Mouse (Mus musculus): ENCODE data around the gene Uhrf2. TPM values are rescaled to one million over a fixed set of nuclear protein-coding genes. Genes with fewer than 3 reads are reported as not detected.
A peak's percentile ranks its signal among the peaks of the same experiment; 100 is the strongest.

The Uhrf2 gene
- 32.0 and 47.8 TPM in 2 replicates for polyA plus RNA-seq (2011; ENCODE audit: insufficient read depth, insufficient read length, low replicate concordance, missing spikeins)

DNA sequence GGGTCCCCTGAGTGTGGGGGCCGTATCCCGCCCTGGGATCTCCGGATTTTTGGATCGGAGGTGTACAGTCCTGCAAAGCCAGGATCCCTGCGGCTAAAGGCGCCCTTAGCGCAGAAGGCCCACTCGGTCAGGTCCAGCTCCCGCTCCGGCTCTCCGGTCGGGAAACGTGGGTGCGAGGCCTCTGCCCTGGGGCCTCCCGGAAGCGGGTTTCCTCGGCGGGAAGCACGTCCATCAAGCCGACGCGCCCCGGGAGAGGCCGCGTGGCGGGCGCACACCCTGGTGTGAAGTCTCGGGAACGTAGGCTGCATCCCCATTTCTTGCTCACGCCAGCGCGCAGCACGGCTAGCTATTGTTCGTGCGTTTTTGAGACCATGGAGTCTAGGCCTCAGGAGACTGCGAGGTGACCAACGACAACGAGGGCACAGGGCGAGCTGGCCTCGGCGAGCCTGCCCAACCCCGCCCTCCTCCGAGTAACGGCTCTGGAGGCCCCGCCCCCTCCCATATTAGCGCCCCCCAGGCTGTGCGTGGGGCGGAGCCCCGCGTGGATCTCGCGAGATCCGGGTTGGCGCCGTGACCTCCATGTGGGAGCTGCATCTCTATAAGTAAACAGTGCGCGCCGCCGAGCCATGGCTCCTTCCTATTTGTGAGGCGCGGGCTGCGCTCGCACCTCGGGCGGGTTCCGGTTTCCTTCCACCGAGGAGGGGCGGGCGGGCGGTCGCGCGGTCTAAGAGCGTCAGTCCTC lies at the start of gene Uhrf2:
TSS of gene Uhrf2 (plus strand) at position 620 of the 742 bp plus-strand sequence.
- Histone ChIP-seq H3K4me3 (replicated peaks; ENCODE audit: control insufficient read depth, low read depth, low read length) (peak within 1 kb of the TSS; percentile 82), H3K27ac (ENCODE audit: control insufficient read depth, insufficient read depth, low read depth, low read length, poor library complexity) (peak within 1 kb of the TSS; percentile 96), H3K4me1 (ENCODE audit: control insufficient read depth, insufficient read depth, low read length) (no peaks in the 10 kb centered on the region)
- WGBS, result 5% methylated on average over 74 of the region's 74 CpGs
- TF ChIP-seq CTCF (IDR thresholded peaks at IDR 0.05; ENCODE audit: control insufficient read depth, insufficient read depth, low read length) (no peak), POLR2A (IDR thresholded peaks at IDR 0.05; ENCODE audit: borderline replicate concordance, control insufficient read depth, low read depth, low read length) (peak; percentile 90)

DNA sequence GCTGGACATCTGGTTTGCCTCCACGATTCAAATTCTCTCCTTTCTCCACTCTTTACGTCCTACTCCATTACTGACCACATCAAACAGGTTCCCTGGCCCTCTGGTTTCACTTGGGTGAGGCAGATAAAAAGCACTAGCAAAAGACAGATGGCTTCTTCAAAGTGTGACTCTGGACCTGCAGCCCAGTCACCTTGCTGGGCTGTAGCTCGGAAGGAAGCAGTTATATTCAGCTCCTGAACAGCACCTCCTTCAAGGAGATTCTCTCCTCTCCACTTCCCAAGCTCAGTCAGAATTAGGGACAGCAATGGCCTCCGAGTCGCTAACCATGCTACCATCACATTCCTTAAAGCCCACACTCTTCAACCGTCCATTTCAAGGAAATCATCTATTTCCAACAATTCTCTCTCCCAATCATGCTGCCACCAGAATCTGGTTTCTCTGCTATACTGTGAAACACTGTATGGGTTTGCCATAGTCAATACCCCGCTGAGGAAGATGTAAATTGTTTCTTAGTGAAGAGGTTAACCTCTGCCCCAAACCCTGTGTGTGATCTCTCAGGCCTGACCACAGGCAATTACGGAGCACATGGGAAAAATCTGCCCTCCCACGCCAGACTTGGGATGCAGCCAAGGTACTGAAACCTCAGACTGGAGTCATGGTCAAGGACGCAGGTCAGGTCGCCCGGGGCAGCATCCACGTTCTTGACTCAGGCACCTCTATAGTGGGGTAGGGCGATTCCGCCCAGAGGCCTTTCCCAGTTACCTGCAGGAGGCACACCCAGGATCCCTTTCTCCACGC lies 45.9 kb upstream of the Uhrf2 start:
- WGBS, result 78% methylated on average over 16 of the region's 16 CpGs

GRCm38 (mm10) chr19:29986464-29987091 lies 43.7 kb upstream of the Uhrf2 start:
- Histone ChIP-seq H3K4me1 (ENCODE audit: control insufficient read depth, insufficient read depth, low read length) (no peaks in the 10 kb centered on the region), H3K4me3 (replicated peaks; ENCODE audit: control insufficient read depth, low read depth, low read length) (no peak overlapping the region), H3K27ac (ENCODE audit: control insufficient read depth, insufficient read depth, low read depth, low read length, poor library complexity) (no peak overlapping the region)
- 80% methylated on average over 12 of the region's 12 CpGs for WGBS
- TF ChIP-seq POLR2A (IDR thresholded peaks at IDR 0.05; ENCODE audit: borderline replicate concordance, control insufficient read depth, low read depth, low read length) (no peak), CTCF (IDR thresholded peaks at IDR 0.05; ENCODE audit: control insufficient read depth, insufficient read depth, low read length) (no peak)

More for the DNA sequence above, 45.9 kb upstream of the Uhrf2 start:
- H3K27ac ChIP-seq (ENCODE audit: control insufficient read depth, insufficient read depth, low read depth, low read length, poor library complexity), result no peak overlapping the region
- no peak overlapping the region for H3K4me3 ChIP-seq (replicated peaks; ENCODE audit: control insufficient read depth, low read depth, low read length)
- H3K4me1 ChIP-seq (ENCODE audit: control insufficient read depth, insufficient read depth, low read length), result no peaks in the 10 kb centered on the region
- TF ChIP-seq CTCF (IDR thresholded peaks at IDR 0.05; ENCODE audit: control insufficient read depth, insufficient read depth, low read length) (no peak), POLR2A (IDR thresholded peaks at IDR 0.05; ENCODE audit: borderline replicate concordance, control insufficient read depth, low read depth, low read length) (no peak)

- no peak overlapping the region for H3K27ac ChIP-seq (ENCODE audit: control insufficient read depth, insufficient read depth, low read depth, low read length, poor library complexity)
- no peak overlapping the region for H3K4me3 ChIP-seq (replicated peaks; ENCODE audit: control insufficient read depth, low read depth, low read length)
- H3K4me1 ChIP-seq (ENCODE audit: control insufficient read depth, insufficient read depth, low read length), result no peaks in the 10 kb centered on the region
- 41% methylated on average over 12 of the region's 12 CpGs for WGBS
- no peak for TF ChIP-seq CTCF (IDR thresholded peaks at IDR 0.05; ENCODE audit: control insufficient read depth, insufficient read depth, low read length)
- TF ChIP-seq POLR2A (IDR thresholded peaks at IDR 0.05; ENCODE audit: borderline replicate concordance, control insufficient read depth, low read depth, low read length), result no peak
Observed at GRCm38 (mm10) chr19:30000406-30001365, 29.6 kb upstream of the Uhrf2 start.

GRCm38 (mm10) chr19:30001550-30001949 lies 28.8 kb upstream of the Uhrf2 start:
- Histone ChIP-seq H3K27ac (ENCODE audit: control insufficient read depth, insufficient read depth, low read depth, low read length, poor library complexity) (no peak overlapping the region), H3K4me1 (ENCODE audit: control insufficient read depth, insufficient read depth, low read length) (no peaks in the 10 kb centered on the region), H3K4me3 (replicated peaks; ENCODE audit: control insufficient read depth, low read depth, low read length) (no peak overlapping the region)
- TF ChIP-seq POLR2A (IDR thresholded peaks at IDR 0.05; ENCODE audit: borderline replicate concordance, control insufficient read depth, low read depth, low read length) (no peak), CTCF (IDR thresholded peaks at IDR 0.05; ENCODE audit: control insufficient read depth, insufficient read depth, low read length) (no peak)
- 47% methylated on average over 6 of the region's 6 CpGs for WGBS

- Histone ChIP-seq H3K27ac (ENCODE audit: control insufficient read depth, insufficient read depth, low read depth, low read length, poor library complexity) (no peak within 1 kb of the TSS), H3K4me1 (ENCODE audit: control insufficient read depth, insufficient read depth, low read length) (no peaks in the 10 kb centered on the region), H3K4me3 (replicated peaks; ENCODE audit: control insufficient read depth, low read depth, low read length) (no peak within 1 kb of the TSS)
- no peak for TF ChIP-seq CTCF (IDR thresholded peaks at IDR 0.05; ENCODE audit: control insufficient read depth, insufficient read depth, low read length)
- no peak for TF ChIP-seq POLR2A (IDR thresholded peaks at IDR 0.05; ENCODE audit: borderline replicate concordance, control insufficient read depth, low read depth, low read length)
- 90% methylated on average over 9 of the region's 9 CpGs for WGBS
Observed at GRCm38 (mm10) chr19:30003621-30004020, 26.7 kb upstream of the Uhrf2 start, which contains the start of gene Trpd52l3. Gene Trpd52l3, plus strand, starts transcription at chr19:30003790.

DNA sequence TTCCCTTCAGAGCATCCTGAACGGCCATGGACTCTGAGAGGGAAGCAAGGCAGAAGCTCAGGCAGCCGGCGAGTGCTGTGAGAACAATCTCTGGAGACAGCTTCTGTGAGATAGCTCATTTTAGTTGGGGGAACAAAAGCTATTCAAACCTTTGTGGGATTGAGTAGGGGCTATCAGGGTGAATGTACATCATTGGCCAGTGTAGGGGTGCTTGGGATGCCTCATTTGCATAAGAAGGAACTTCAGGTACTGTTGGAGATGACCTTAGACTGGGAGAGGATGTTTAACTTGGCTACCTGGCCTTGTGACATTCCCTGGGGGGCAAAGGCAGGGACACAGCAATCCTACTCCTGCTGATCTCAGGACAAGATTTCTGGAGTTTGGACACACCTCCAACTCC lies 23.9 kb upstream of the Uhrf2 start:
- WGBS, result 81% methylated on average over 3 of the region's 3 CpGs
- no peaks in the 10 kb centered on the region for H3K4me1 ChIP-seq (ENCODE audit: control insufficient read depth, insufficient read depth, low read length)
- no peak overlapping the region for H3K4me3 ChIP-seq (replicated peaks; ENCODE audit: control insufficient read depth, low read depth, low read length)
- TF ChIP-seq POLR2A (IDR thresholded peaks at IDR 0.05; ENCODE audit: borderline replicate concordance, control insufficient read depth, low read depth, low read length), result no peak
- no peak for TF ChIP-seq CTCF (IDR thresholded peaks at IDR 0.05; ENCODE audit: control insufficient read depth, insufficient read depth, low read length)
- H3K27ac ChIP-seq (ENCODE audit: control insufficient read depth, insufficient read depth, low read depth, low read length, poor library complexity), result no peak overlapping the region
